ENCODE assay signal across 20 mouse cellular contexts in genomic region chr7:82758521-82758920, GRCm38 (mm10).
A peak's percentile ranks its signal among the peaks of the same experiment; 100 is the strongest.
DNase-seq lines count a peak whose midpoint lies in the region; ATAC-seq and TF ChIP-seq lines count a peak whose summit lies in the region.
"Had no signal": no experiment of that assay in that cellular context is flagged by ENCODE, and none has a peak within 500 bp of the region (broad histone marks: within the 10 kb centered on the region; RNA-seq: fewer than 3 reads in every experiment).

No protein-coding gene starts in this region.

- H3K27me3 ChIP-seq in forebrain, postnatal 0 days (ENCODE audit: insufficient read depth, low read length) = no peaks in the 10 kb centered on the region
- H3K27me3 ChIP-seq in forebrain, embryonic 15.5 days = no peaks in the 10 kb centered on the region
- H3K27me3 ChIP-seq in hindbrain, postnatal 0 days (ENCODE audit: insufficient read depth, low read length) = no peaks in the 10 kb centered on the region
- H3K27me3 ChIP-seq in hindbrain, embryonic 10.5 days (ENCODE audit: insufficient read depth, poor library complexity, severe bottlenecking) = no peaks in the 10 kb centered on the region
- no peaks in the 10 kb centered on the region for H3K27me3 ChIP-seq in midbrain, postnatal 0 days (ENCODE audit: insufficient read depth, low read length)
- no peaks in the 10 kb centered on the region for H3K27me3 ChIP-seq in midbrain, embryonic 11.5 days (ENCODE audit: control insufficient read depth, insufficient read depth, low read length)
- H3K27me3 ChIP-seq: embryonic facial prominence, embryonic 13.5 days; embryonic facial prominence, embryonic 15.5 days; forebrain, embryonic 12.5 days had no signal

- no peak for TF ChIP-seq CTCF in forebrain, postnatal 0 days (IDR thresholded peaks at IDR 0.05; ENCODE audit: low read depth)
- TF ChIP-seq CTCF in hindbrain, postnatal 0 days (IDR thresholded peaks at IDR 0.05; ENCODE audit: low read depth) = no peak
- TF ChIP-seq CTCF in midbrain, postnatal 0 days (IDR thresholded peaks at IDR 0.05) = no peak

- peaks cover 11% of the 10 kb centered on the region; the same call in 1 of the 2 replicates for H3K36me3 ChIP-seq in forebrain, postnatal 0 days (ENCODE audit: insufficient read depth)
- peaks cover 12% of the 10 kb centered on the region for H3K36me3 ChIP-seq in forebrain, embryonic 15.5 days
- H3K36me3 ChIP-seq in hindbrain, postnatal 0 days (ENCODE audit: insufficient read depth, low read length) = peaks cover 12% of the 10 kb centered on the region
- peaks cover 25% of the 10 kb centered on the region for H3K36me3 ChIP-seq in hindbrain, embryonic 10.5 days
- H3K36me3 ChIP-seq in midbrain, postnatal 0 days (ENCODE audit: insufficient read depth, low read length) = peaks cover 19% of the 10 kb centered on the region; the same call in 1 of the 2 replicates
- H3K36me3 ChIP-seq in midbrain, embryonic 11.5 days (ENCODE audit: control insufficient read depth, insufficient read depth, low read length) = peaks cover 7% of the 10 kb centered on the region

- no peaks in the 10 kb centered on the region for H3K4me1 ChIP-seq in forebrain, postnatal 0 days (ENCODE audit: insufficient read depth)
- no peaks in the 10 kb centered on the region for H3K4me1 ChIP-seq in forebrain, embryonic 15.5 days
- no peaks in the 10 kb centered on the region for H3K4me1 ChIP-seq in hindbrain, postnatal 0 days (ENCODE audit: insufficient read depth, low read length)
- H3K4me1 ChIP-seq in hindbrain, embryonic 10.5 days (replicated peaks) = no peaks in the 10 kb centered on the region
- no peaks in the 10 kb centered on the region for H3K4me1 ChIP-seq in midbrain, postnatal 0 days (ENCODE audit: insufficient read depth, low read length)
- H3K4me1 ChIP-seq in midbrain, embryonic 11.5 days (ENCODE audit: control insufficient read depth, insufficient read depth, low read length) = no peaks in the 10 kb centered on the region; the same call in 1 of the 2 replicates
- H3K4me1 ChIP-seq: embryonic facial prominence, embryonic 13.5 days; embryonic facial prominence, embryonic 15.5 days; forebrain, embryonic 10.5 days; forebrain, embryonic 12.5 days had no signal

- no peak overlapping the region for H3K4me2 ChIP-seq in forebrain, postnatal 0 days (ENCODE audit: low read depth)
- H3K4me2 ChIP-seq in forebrain, embryonic 15.5 days (replicated peaks) = no peak overlapping the region
- H3K4me2 ChIP-seq in hindbrain, postnatal 0 days (ENCODE audit: low read depth, low read length) = no peak overlapping the region
- H3K4me2 ChIP-seq in midbrain, postnatal 0 days (ENCODE audit: low read depth, low read length, poor library complexity, severe bottlenecking) = no peak overlapping the region
- no peak overlapping the region for H3K4me2 ChIP-seq in midbrain, embryonic 11.5 days
- H3K4me2 ChIP-seq: embryonic facial prominence, embryonic 13.5 days; embryonic facial prominence, embryonic 15.5 days; forebrain, embryonic 12.5 days had no signal

- H3K27ac ChIP-seq in forebrain, postnatal 0 days (ENCODE audit: low read depth, low read length) = no peak overlapping the region
- H3K27ac ChIP-seq in forebrain, embryonic 15.5 days (replicated peaks) = no peak overlapping the region
- H3K27ac ChIP-seq in hindbrain, postnatal 0 days = no peak overlapping the region
- H3K27ac ChIP-seq in hindbrain, embryonic 10.5 days = no peak overlapping the region
- H3K27ac ChIP-seq in midbrain, postnatal 0 days (ENCODE audit: low read depth, low read length) = no peak overlapping the region
- no peak overlapping the region for H3K27ac ChIP-seq in midbrain, embryonic 11.5 days (ENCODE audit: low read depth, low read length)
- H3K27ac ChIP-seq: embryonic facial prominence, embryonic 13.5 days; embryonic facial prominence, embryonic 15.5 days; forebrain, embryonic 10.5 days; forebrain, embryonic 12.5 days had no signal

- H3K9me3 ChIP-seq in forebrain, postnatal 0 days (ENCODE audit: low read length) = no peaks in the 10 kb centered on the region
- no peaks in the 10 kb centered on the region for H3K9me3 ChIP-seq in forebrain, embryonic 15.5 days
- no peaks in the 10 kb centered on the region for H3K9me3 ChIP-seq in hindbrain, postnatal 0 days (ENCODE audit: low read length)
- H3K9me3 ChIP-seq in hindbrain, embryonic 10.5 days = no peaks in the 10 kb centered on the region
- H3K9me3 ChIP-seq in midbrain, postnatal 0 days (ENCODE audit: low read length) = no peaks in the 10 kb centered on the region
- no peaks in the 10 kb centered on the region for H3K9me3 ChIP-seq in midbrain, embryonic 11.5 days (ENCODE audit: control insufficient read depth, low read length)
- H3K9me3 ChIP-seq: embryonic facial prominence, embryonic 13.5 days; embryonic facial prominence, embryonic 15.5 days; forebrain, embryonic 10.5 days; forebrain, embryonic 12.5 days had no signal

- peak; percentile 15 to 23 for DNase-seq in cerebellum, postnatal 14 days
- no peak for DNase-seq in cerebellum, postnatal 25 days
- DNase-seq in forebrain, postnatal 0 days = peak; percentile 21
- peak; percentile 15 for DNase-seq in hindbrain, postnatal 0 days (ENCODE audit: low spot score)
- no peak for DNase-seq in hindbrain, embryonic 10.5 days (ENCODE audit: low spot score)
- peak; percentile 21 for DNase-seq in midbrain, postnatal 0 days (ENCODE audit: low spot score)
- DNase-seq in midbrain, embryonic 11.5 days (ENCODE audit: low spot score, missing footprints) = no peak
- DNase-seq: adrenal gland, adult 2 months; adrenal gland, postnatal 10 days; adrenal gland, postnatal 25 days; cerebellum, adult 11-12 months; cerebellum, adult 9-10 months; cerebellum, postnatal 36 days; embryo, embryonic 11 days had no signal

- peak; percentile 67 for ATAC-seq in forebrain, postnatal 0 days
- no peak for ATAC-seq in forebrain, embryonic 15.5 days (replicated peaks)
- peak; percentile 61; the same call in 1 of the 2 replicates for ATAC-seq in hindbrain, postnatal 0 days
- ATAC-seq in midbrain, postnatal 0 days (ENCODE audit: low FRiP score) = no peak
- no peak for ATAC-seq in midbrain, embryonic 11.5 days (ENCODE audit: low FRiP score)

- no peak overlapping the region for H3K9ac ChIP-seq in forebrain, postnatal 0 days
- no peak overlapping the region for H3K9ac ChIP-seq in forebrain, embryonic 15.5 days (replicated peaks)
- H3K9ac ChIP-seq in hindbrain, postnatal 0 days (replicated peaks; ENCODE audit: low read length) = no peak overlapping the region
- no peak overlapping the region for H3K9ac ChIP-seq in midbrain, postnatal 0 days (replicated peaks; ENCODE audit: low read length, poor library complexity, severe bottlenecking)
- no peak overlapping the region for H3K9ac ChIP-seq in midbrain, embryonic 11.5 days (ENCODE audit: low read length)
- H3K9ac ChIP-seq: embryonic facial prominence, embryonic 13.5 days; embryonic facial prominence, embryonic 15.5 days; forebrain, embryonic 12.5 days had no signal

- 70% methylated on average over 4 of the region's 4 CpGs for WGBS in forebrain, postnatal 0 days
- 81% methylated on average over 4 of the region's 4 CpGs for WGBS in forebrain, embryonic 15.5 days
- 60% methylated on average over 4 of the region's 4 CpGs for WGBS in hindbrain, postnatal 0 days
- WGBS in hindbrain, embryonic 10.5 days = 91% methylated on average over 4 of the region's 4 CpGs
- 74% methylated on average over 4 of the region's 4 CpGs for WGBS in midbrain, postnatal 0 days
- 94% methylated on average over 4 of the region's 4 CpGs for WGBS in midbrain, embryonic 11.5 days

- H3K4me3 ChIP-seq in forebrain, postnatal 0 days (ENCODE audit: low read depth, low read length) = no peak overlapping the region
- no peak overlapping the region for H3K4me3 ChIP-seq in forebrain, embryonic 15.5 days
- H3K4me3 ChIP-seq in hindbrain, postnatal 0 days (ENCODE audit: low read length) = no peak overlapping the region
- H3K4me3 ChIP-seq in hindbrain, embryonic 10.5 days = no peak overlapping the region
- no peak overlapping the region for H3K4me3 ChIP-seq in midbrain, postnatal 0 days (ENCODE audit: low read depth, low read length)
- H3K4me3 ChIP-seq in midbrain, embryonic 11.5 days (ENCODE audit: low read depth, low read length) = no peak overlapping the region
- H3K4me3 ChIP-seq: embryonic facial prominence, embryonic 13.5 days; embryonic facial prominence, embryonic 15.5 days; erythroblast, embryonic 14.5 days; forebrain, embryonic 10.5 days; forebrain, embryonic 12.5 days had no signal

Comparison
In these comparisons a context has a peak if more than half of its experiments do, and no peak if none do; other contexts are left out.
1. DNase-seq: peak in cerebellum, postnatal 14 days (2 of 2), forebrain, postnatal 0 days (single experiment), hindbrain, postnatal 0 days (single experiment) and midbrain, postnatal 0 days (single experiment); none in cerebellum, postnatal 25 days (0 of 2), hindbrain, embryonic 10.5 days (single experiment) and midbrain, embryonic 11.5 days (single experiment).
2. ATAC-seq: peak in forebrain, postnatal 0 days (single experiment) and hindbrain, postnatal 0 days (single experiment); none in forebrain, embryonic 15.5 days (single experiment), midbrain, postnatal 0 days (single experiment) and midbrain, embryonic 11.5 days (single experiment).